Mouse (Mus musculus): ENCODE measurements around the gene Phtf1. TPM values are rescaled to one million over a fixed set of nuclear protein-coding genes. Genes with fewer than 3 reads are reported as not detected.

Gene Phtf1
- 7.8 and 8.4 TPM in 2 replicates for polyA plus RNA-seq (2012; rRNA removed)

DNA sequence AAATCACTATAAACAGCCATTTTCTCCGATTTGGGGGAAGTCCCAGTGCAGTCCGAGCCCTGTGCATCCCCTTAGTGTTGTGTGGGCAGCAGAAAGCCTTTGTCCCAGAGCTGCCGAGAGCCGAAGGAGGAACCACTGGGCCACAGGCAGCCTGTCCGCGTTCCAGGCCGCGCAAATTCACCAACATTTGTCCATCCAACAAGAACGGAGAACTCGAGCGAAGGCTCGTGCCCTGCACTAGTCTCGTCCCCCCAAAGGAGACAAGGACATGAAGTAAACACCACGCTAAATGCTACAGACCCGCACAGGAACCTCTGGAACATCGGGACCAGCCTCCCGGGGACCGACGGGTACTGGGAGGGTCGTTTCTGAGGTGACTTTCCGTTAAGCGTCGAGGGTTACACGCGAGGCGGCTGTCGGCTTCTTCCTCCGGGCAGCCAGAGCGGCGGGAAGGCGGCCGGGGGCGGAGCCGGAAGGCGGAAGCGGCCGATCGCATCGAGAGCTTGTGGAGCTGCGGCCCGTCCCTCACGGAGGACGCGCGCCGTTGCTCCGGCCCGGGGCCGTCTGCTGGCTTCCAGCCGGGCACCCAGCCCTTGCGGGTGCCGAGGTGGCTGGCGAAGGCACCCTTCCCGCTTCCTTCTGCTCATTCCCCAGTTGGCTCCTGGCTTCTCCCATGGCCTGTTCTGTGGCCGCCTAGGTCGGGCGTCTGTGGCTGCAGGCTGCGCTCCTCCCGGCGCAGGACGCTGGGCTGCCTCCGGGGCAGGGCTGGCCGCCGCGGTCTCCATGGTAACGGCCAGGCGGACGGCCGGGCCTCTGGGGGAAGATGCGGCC lies at the start of gene Phtf1:
Gene Phtf1 (plus strand): TSS at position 250 of the 831 bp plus-strand sequence.
- DNase-seq = peak; percentile 90
- peaks cover 6% of the 10 kb centered on the region for H3K4me1 ChIP-seq (ENCODE audit: control insufficient read depth, insufficient read depth, low read length)
- under 1% methylated on average over 70 of the region's 70 CpGs for WGBS
- TF ChIP-seq POLR2A (IDR thresholded peaks at IDR 0.05; ENCODE audit: borderline replicate concordance, extremely low read depth, low read depth, low read length) = peak; percentile 70; the same call in 1 of the 2 replicates
- TF ChIP-seq CTCF (IDR thresholded peaks at IDR 0.05; ENCODE audit: insufficient read depth, low read length) = no peak
- H3K4me3 ChIP-seq (replicated peaks; ENCODE audit: extremely low read depth, low read depth, low read length) = peak within 1 kb of the TSS; percentile 85

DNA sequence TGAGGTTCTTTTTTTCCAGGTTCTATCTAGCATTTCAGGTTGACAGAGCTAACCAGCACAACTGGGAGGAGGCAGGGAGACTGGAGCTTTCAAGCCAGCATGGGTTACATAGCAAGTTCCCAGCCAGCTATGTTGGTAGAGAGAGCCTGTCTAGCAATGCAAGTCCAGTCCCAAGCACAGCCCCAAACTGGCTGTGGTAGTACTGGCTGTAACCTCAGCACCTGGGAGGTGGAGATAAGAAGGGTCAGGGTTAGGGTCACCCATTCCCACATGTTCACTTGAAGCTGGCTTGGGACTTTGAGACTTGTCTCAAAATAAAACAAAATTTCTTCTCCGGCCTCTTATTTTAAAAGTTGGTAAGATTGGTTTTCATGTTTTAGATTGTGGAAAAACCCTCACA lies 47.8 kb upstream of the Phtf1 start:
- Histone ChIP-seq H3K4me1 (ENCODE audit: control insufficient read depth, insufficient read depth, low read length) (peaks cover 8% of the 10 kb centered on the region), H3K4me3 (replicated peaks; ENCODE audit: extremely low read depth, low read depth, low read length) (no peak overlapping the region)
- no peak for DNase-seq
- WGBS = 97% methylated on average over 1 of the region's 1 CpGs
- no peak for TF ChIP-seq CTCF (IDR thresholded peaks at IDR 0.05; ENCODE audit: insufficient read depth, low read length)
- TF ChIP-seq POLR2A (IDR thresholded peaks at IDR 0.05; ENCODE audit: borderline replicate concordance, extremely low read depth, low read depth, low read length) = no peak

DNA sequence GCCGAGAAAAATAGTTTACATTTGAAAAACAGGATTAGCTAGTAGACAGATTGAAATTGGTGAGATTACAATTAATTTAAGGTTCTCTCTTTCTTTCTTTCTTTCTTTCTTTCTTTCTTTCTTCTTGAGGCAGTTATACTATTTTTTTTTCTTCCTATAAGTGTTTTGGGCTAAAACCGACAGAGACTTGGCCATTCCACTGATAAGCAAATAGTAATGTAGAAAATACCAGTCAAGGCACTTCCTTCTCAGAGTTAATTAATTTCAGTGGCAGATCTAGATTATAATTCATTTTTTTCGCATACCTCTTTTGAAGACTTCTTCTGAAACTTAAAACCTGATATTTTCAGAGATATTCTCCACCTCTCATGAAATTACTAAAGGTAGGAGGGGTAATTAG lies 42.6 kb upstream of the Phtf1 start:
- WGBS = 49% methylated on average over 3 of the region's 3 CpGs
- no peak overlapping the region for H3K4me3 ChIP-seq (replicated peaks; ENCODE audit: extremely low read depth, low read depth, low read length)
- peaks cover 7% of the 10 kb centered on the region; the same call in 1 of the 2 replicates for H3K4me1 ChIP-seq (ENCODE audit: control insufficient read depth, insufficient read depth, low read length)
- no peak for TF ChIP-seq POLR2A (IDR thresholded peaks at IDR 0.05; ENCODE audit: borderline replicate concordance, extremely low read depth, low read depth, low read length)
- no peak for TF ChIP-seq CTCF (IDR thresholded peaks at IDR 0.05; ENCODE audit: insufficient read depth, low read length)
- DNase-seq = no peak

DNA sequence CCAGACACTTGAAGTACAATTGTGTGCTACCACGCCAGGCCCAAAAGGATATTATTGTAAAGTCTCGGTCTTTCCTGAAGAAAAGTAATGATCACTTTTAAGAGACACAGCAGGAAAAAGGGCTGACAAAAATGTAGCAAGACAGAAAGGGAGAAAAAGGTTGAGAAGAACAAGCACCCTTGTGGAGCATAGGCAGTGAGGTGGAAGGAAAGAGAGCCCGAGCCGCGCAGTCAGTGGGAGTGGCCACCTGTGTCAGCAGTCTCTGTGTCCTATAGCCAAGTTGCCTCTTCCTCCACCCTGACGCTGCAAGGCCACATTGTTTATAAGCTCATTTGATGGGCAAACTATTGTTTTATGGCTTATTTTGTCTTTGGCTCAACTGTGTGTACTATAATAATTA lies 40.4 kb upstream of the Phtf1 start:
- H3K4me1 ChIP-seq (ENCODE audit: control insufficient read depth, insufficient read depth, low read length) = peaks cover 7% of the 10 kb centered on the region; the same call in 1 of the 2 replicates
- no peak overlapping the region for H3K4me3 ChIP-seq (replicated peaks; ENCODE audit: extremely low read depth, low read depth, low read length)
- DNase-seq = no peak
- WGBS = 32% methylated on average over 6 of the region's 6 CpGs
- TF ChIP-seq POLR2A (IDR thresholded peaks at IDR 0.05; ENCODE audit: borderline replicate concordance, extremely low read depth, low read depth, low read length) (no peak), CTCF (IDR thresholded peaks at IDR 0.05; ENCODE audit: insufficient read depth, low read length) (no peak)

DNA sequence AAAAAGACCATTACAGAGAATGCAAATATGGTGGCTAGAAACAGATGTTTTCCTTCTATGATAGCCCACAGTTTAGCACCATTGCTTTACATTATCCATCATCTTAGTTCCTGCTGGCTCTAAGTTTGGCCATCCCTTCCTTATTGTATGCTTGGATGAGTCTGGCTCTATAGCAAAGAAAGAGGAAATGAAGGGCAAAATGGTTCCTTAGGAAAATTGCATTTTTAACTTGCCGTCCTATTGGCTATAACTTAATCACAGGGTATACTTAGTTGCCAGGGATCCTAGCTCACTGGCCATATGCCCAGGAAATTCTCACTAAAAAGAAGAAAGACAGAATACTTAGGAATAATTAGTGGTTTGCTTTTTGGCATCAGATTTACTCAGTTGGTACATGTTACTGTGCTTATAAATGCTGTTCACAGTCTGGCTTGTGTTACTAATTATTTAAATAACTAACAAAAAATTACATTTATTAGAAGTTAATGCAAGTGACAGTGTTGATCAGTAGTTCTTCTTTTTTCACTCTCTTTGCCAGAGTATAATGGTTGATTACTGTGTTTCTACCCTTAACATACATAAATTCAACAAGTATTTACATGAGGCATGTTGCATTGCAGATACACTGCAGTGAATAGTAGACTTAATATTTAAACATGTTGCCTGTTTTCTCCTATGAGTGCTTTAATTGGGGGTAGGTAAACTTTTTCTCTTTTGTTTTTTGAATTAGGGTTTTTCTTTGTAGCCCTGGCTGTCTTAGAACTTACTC lies 22.9 kb upstream of the Phtf1 start:
- H3K4me3 ChIP-seq (replicated peaks; ENCODE audit: extremely low read depth, low read depth, low read length) = no peak overlapping the region
- WGBS = 77% methylated on average over 1 of the region's 1 CpGs
- no peaks in the 10 kb centered on the region for H3K4me1 ChIP-seq (ENCODE audit: control insufficient read depth, insufficient read depth, low read length)
- no peak for DNase-seq
- no peak for TF ChIP-seq POLR2A (IDR thresholded peaks at IDR 0.05; ENCODE audit: borderline replicate concordance, extremely low read depth, low read depth, low read length)
- no peak for TF ChIP-seq CTCF (IDR thresholded peaks at IDR 0.05; ENCODE audit: insufficient read depth, low read length)

DNA sequence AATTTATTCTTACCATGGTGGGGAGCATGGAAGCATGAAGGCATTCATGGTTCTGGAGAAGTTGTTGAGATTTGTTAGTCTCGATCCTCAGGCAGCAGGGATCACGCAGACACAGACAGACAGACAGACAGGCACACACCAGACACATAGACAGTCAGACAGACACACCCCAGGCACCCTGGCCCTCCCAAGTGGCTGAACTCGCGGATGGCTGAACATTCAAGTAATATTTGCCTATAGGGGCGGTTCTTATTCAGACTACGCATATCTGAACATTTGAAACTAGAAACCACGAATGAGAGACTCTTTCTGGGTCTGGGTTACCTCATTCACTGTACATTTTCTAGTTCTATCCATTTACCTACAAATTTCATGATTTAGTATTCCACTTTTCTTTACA lies 19.2 kb upstream of the Phtf1 start:
- WGBS = 85% methylated on average over 7 of the region's 7 CpGs
- DNase-seq = no peak
- TF ChIP-seq POLR2A (IDR thresholded peaks at IDR 0.05; ENCODE audit: borderline replicate concordance, extremely low read depth, low read depth, low read length) (no peak), CTCF (IDR thresholded peaks at IDR 0.05; ENCODE audit: insufficient read depth, low read length) (no peak)
- H3K4me1 ChIP-seq (ENCODE audit: control insufficient read depth, insufficient read depth, low read length) = no peaks in the 10 kb centered on the region
- no peak overlapping the region for H3K4me3 ChIP-seq (replicated peaks; ENCODE audit: extremely low read depth, low read depth, low read length)

DNA sequence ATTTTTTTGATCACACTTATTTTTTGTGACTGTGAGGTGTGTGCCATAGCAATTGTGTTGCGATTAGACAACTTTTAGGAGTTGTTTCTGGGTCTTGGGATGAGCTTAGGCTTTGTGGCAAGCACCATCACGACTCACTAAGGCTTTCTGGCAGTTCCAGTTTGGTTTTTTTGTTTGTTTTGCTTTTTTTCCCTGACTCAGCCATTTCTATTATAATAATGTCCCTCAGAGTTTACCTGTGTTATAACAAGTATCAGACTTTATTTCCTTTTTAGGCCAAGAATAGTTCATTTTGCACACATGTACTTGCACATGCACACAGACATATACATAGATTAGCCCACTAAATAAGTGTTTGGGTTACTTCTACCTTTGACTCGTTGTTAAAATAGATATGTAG lies 7.3 kb upstream of the Phtf1 start:
- H3K4me1 ChIP-seq (ENCODE audit: control insufficient read depth, insufficient read depth, low read length) = no peaks in the 10 kb centered on the region
- DNase-seq = no peak
- no peak overlapping the region for H3K4me3 ChIP-seq (replicated peaks; ENCODE audit: extremely low read depth, low read depth, low read length)
- WGBS = 78% methylated on average over 3 of the region's 3 CpGs
- TF ChIP-seq POLR2A (IDR thresholded peaks at IDR 0.05; ENCODE audit: borderline replicate concordance, extremely low read depth, low read depth, low read length) (no peak), CTCF (IDR thresholded peaks at IDR 0.05; ENCODE audit: insufficient read depth, low read length) (no peak)

DNA sequence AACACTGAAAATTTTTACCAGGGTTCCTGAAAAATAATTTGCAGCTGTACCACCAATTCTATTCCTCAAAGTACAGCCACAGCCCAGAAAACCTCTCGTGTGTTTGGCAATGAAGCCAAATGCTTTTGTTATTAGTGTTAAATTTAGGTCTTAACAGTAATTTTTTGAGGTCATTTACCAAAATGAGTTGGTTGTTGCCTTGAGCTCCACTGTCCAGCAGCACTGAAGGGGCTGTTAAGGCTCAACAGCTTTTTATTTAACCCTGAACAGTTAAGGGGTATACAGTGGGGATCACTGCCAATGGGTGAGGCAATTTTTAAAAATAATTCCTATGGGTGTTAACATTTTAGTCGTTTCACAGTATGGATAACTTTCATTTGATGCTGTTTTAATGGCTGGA lies 679 bp upstream of the Phtf1 start:
- Histone ChIP-seq H3K4me3 (replicated peaks; ENCODE audit: extremely low read depth, low read depth, low read length) (no peak overlapping the region), H3K4me1 (ENCODE audit: control insufficient read depth, insufficient read depth, low read length) (peaks cover 6% of the 10 kb centered on the region)
- WGBS = 19% methylated on average over 2 of the region's 2 CpGs
- DNase-seq = no peak
- TF ChIP-seq POLR2A (IDR thresholded peaks at IDR 0.05; ENCODE audit: borderline replicate concordance, extremely low read depth, low read depth, low read length) (no peak), CTCF (IDR thresholded peaks at IDR 0.05; ENCODE audit: insufficient read depth, low read length) (no peak)

DNA sequence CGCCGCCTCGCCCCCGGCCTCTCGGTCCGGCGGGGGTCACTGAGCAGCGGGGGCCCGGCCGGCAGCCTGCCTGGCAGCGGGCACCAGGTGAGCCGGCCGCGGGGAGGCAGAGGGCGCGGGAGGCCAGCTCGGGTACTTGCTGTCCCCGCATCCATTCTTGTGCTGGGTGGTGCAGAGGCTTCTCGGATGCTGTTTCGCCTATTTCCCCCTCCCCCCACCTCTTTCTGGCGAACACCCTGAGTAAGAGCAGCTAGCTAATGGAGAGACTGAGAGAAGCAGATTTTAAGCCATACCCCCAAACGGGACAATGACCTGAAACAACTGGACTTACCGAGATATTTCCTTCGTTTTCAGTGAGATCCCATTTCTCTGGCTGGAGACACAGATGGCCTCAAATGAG lies 791 bp downstream of the Phtf1 start:
- Histone ChIP-seq H3K4me1 (ENCODE audit: control insufficient read depth, insufficient read depth, low read length) (peaks cover 6% of the 10 kb centered on the region), H3K4me3 (replicated peaks; ENCODE audit: extremely low read depth, low read depth, low read length) (peak overlapping the region; percentile 85)
- DNase-seq = no peak
- under 1% methylated on average over 24 of the region's 24 CpGs for WGBS
- TF ChIP-seq POLR2A (IDR thresholded peaks at IDR 0.05; ENCODE audit: borderline replicate concordance, extremely low read depth, low read depth, low read length) (no peak), CTCF (IDR thresholded peaks at IDR 0.05; ENCODE audit: insufficient read depth, low read length) (no peak)
